Mouse (Mus musculus) liver, embryonic 14.5 days (tissue): ENCODE data around the gene Prmt8. TPM values are rescaled to one million over a fixed set of nuclear protein-coding genes. Genes with fewer than 3 reads are reported as not detected.

Experiments used
- ATAC-seq: fragments of 200-750 bp; cut with Nextera tagmentation; 2 replicates; pipeline ENCODE4 v1.8.0; 2017; ENCODE audit warnings: moderate number of reproducible peaks, mild to moderate bottlenecking, moderate library complexity; ENCODE audit not compliant: insufficient read depth
- DNase-seq, 3 experiments: peaks; one replicate each; pipeline ENCODE4 v3.0.0-alpha.2; 2012 to 2013; ENCODE audit warnings: low read depth in 3 of 3, low spot score in 3 of 3
- H3K27ac ChIP-seq: fragments of 300-500 bp; sonication (generic); 2 replicates; pipeline ENCODE4 v1.5.1; 2014; ENCODE audit warnings: moderate library complexity, mild to moderate bottlenecking, control low read depth, inconsistent platforms
- H3K27me3 ChIP-seq: fragments of 300-500 bp; sonication (generic); 2 replicates; pipeline ENCODE4 v1.6.1; 2014; ENCODE audit warnings: mild to moderate bottlenecking, low read length, moderate library complexity; ENCODE audit not compliant: control insufficient read depth, insufficient read depth
- H3K36me3 ChIP-seq: fragments of 300-500 bp; sonication (generic); replicated peaks from 2 replicates; pipeline ENCODE4 v1.6.1; 2014; ENCODE audit warnings: low read depth; ENCODE audit not compliant: control insufficient read depth, insufficient read depth
- H3K4me1 ChIP-seq, 2 experiments: fragments of 200-500 bp in 1 of 2; fragments of 300-500 bp in 1 of 2; sonication (generic) in 1 of 2; replicated peaks; 2 replicates each; pipeline ENCODE4 v1.6.1; 2012 to 2014; ENCODE audit warnings: antibody characterized with exemption in 1 of 2, inconsistent platforms in 1 of 2, low read length in 1 of 2; ENCODE audit not compliant: control insufficient read depth in 2 of 2, insufficient read depth in 2 of 2
- H3K4me2 ChIP-seq: fragments of 300-500 bp; sonication (generic); 2 replicates; pipeline ENCODE4 v1.6.1; 2014; ENCODE audit warnings: low read depth, mild to moderate bottlenecking, control low read depth, moderate library complexity
- H3K4me3 ChIP-seq, 2 experiments: fragments of 200-500 bp in 1 of 2; fragments of 300-500 bp in 1 of 2; sonication (generic) in 1 of 2; 2 replicates each; pipeline ENCODE4 v1.5.1; 2012 to 2014; ENCODE audit warnings: low read depth in 2 of 2, low read length in 2 of 2, mild to moderate bottlenecking in 2 of 2, control low read depth in 1 of 2, inconsistent platforms in 1 of 2, moderate library complexity in 1 of 2; ENCODE audit not compliant: insufficient read depth in 1 of 2
- H3K9ac ChIP-seq: fragments of 300-500 bp; sonication (generic); replicated peaks from 2 replicates; pipeline ENCODE4 v1.6.1; 2014; ENCODE audit warnings: mild to moderate bottlenecking, control low read depth, moderate library complexity
- H3K9me3 ChIP-seq: fragments of 300-500 bp; sonication (generic); 2 replicates; pipeline ENCODE4 v1.6.1; 2016; ENCODE audit warnings: low read length, mixed read lengths; ENCODE audit not compliant: control insufficient read depth
- CTCF ChIP-seq: IDR thresholded peaks from 2 replicates; pipeline ENCODE4 v1.5.1; 2016; ENCODE audit warnings: antibody characterized with exemption, low read depth, control low read depth
- EP300 ChIP-seq: IDR thresholded peaks from 2 replicates; pipeline ENCODE4 v1.6.1; 2016; ENCODE audit warnings: antibody characterized with exemption, low read depth
- whole genome bisulfite sequencing: fragments of 180-500 bp; shearing (Covaris S2); extraction: QIAGEN DNeasy Blood & Tissue Kit; methylation state at CpG from one replicate; pipeline ENCODE4 v1.1.7; 2014; ENCODE audit not compliant: insufficient replicate concordance; 5-methylcytosine and 5-hydroxymethylcytosine counted together
- polyA plus RNA-seq, 2 experiments: library from polyadenylated mRNA; depleted of rRNA in 1 of 2; stranded (reverse) in 1 of 2; unstranded in 1 of 2; fragments of >200 nt; fragmentation: Nextera tagmentation in 1 of 2; extraction: Ambion mirVana in 1 of 2; gene quantifications; 2 replicates each; pipeline versions ENCODE4 v1.2.1 to v1.2.3; 2012 to 2014

Prmt8 gene
- polyA plus RNA-seq, 2 experiments: 0.05 TPM; not detected in 1

- Histone ChIP-seq H3K4me3 (no peak overlapping the region), H3K36me3 (no peaks in the 10 kb centered on the region), H3K27ac (no peak overlapping the region), H3K4me1 (0 out of 4 replicates have a peak, but pooled peaks cover 0 to 1% of the 10 kb centered on the region in 2 experiments), H3K9me3 (no peaks in the 10 kb centered on the region), H3K9ac (no peak overlapping the region), H3K27me3 (no peaks in the 10 kb centered on the region), H3K4me2 (no peak overlapping the region)
- WGBS: 31% methylated on average over 7 of the region's 7 CpGs
- TF ChIP-seq CTCF: no peak
- no peak for TF ChIP-seq EP300
- DNase-seq (no peak), ATAC-seq (no peak)
Observed at GRCm38 (mm10) chr6:127692298-127692697, 77.0 kb downstream of the Prmt8 start.

- H3K4me1 ChIP-seq: 0 out of 4 replicates have a peak, but pooled peaks cover 0 to 1% of the 10 kb centered on the region in 2 experiments
- H3K27ac ChIP-seq: no peak overlapping the region
- no peaks in the 10 kb centered on the region for H3K27me3 ChIP-seq
- H3K4me3 ChIP-seq: no peak overlapping the region
- 73% methylated on average over 6 of the region's 6 CpGs for WGBS
- no peak overlapping the region for H3K9ac ChIP-seq
- DNase-seq (no peak), ATAC-seq (no peak)
- no peak overlapping the region for H3K4me2 ChIP-seq
- no peaks in the 10 kb centered on the region for H3K36me3 ChIP-seq
- no peak for TF ChIP-seq CTCF
- TF ChIP-seq EP300: no peak
- H3K9me3 ChIP-seq: no peaks in the 10 kb centered on the region
Observed at GRCm38 (mm10) chr6:127687181-127687860, 82.0 kb downstream of the Prmt8 start.

GRCm38 (mm10) chr6:127684981-127685380 is 84.3 kb downstream of the Prmt8 start:
- WGBS: 57% methylated on average over 4 of the region's 4 CpGs
- DNase-seq (no peak), ATAC-seq (no peak)
- H3K9me3 ChIP-seq: no peaks in the 10 kb centered on the region
- H3K27me3 ChIP-seq: no peaks in the 10 kb centered on the region
- H3K36me3 ChIP-seq: no peaks in the 10 kb centered on the region
- H3K4me2 ChIP-seq: no peak overlapping the region
- no peaks in the 10 kb centered on the region for H3K4me1 ChIP-seq
- no peak overlapping the region for H3K27ac ChIP-seq
- no peak for TF ChIP-seq EP300
- no peak for TF ChIP-seq CTCF
- no peak overlapping the region for H3K4me3 ChIP-seq
- H3K9ac ChIP-seq: no peak overlapping the region

GRCm38 (mm10) chr6:127683561-127683960 is 85.7 kb downstream of the Prmt8 start:
- DNase-seq (no peak), ATAC-seq (no peak)
- no peaks in the 10 kb centered on the region for H3K4me1 ChIP-seq
- H3K36me3 ChIP-seq: no peaks in the 10 kb centered on the region
- no peak overlapping the region for H3K4me2 ChIP-seq
- no peak overlapping the region for H3K9ac ChIP-seq
- no peaks in the 10 kb centered on the region for H3K9me3 ChIP-seq
- no peak overlapping the region for H3K4me3 ChIP-seq
- WGBS: 40% methylated on average over 8 of the region's 8 CpGs
- no peak for TF ChIP-seq CTCF
- no peak for TF ChIP-seq EP300
- no peaks in the 10 kb centered on the region for H3K27me3 ChIP-seq
- no peak overlapping the region for H3K27ac ChIP-seq

GRCm38 (mm10) chr6:127680784-127681183 is 88.5 kb downstream of the Prmt8 start:
- H3K36me3 ChIP-seq: no peaks in the 10 kb centered on the region
- H3K27ac ChIP-seq: no peak overlapping the region
- no peak for TF ChIP-seq CTCF
- no peak for TF ChIP-seq EP300
- no peaks in the 10 kb centered on the region for H3K27me3 ChIP-seq
- H3K9me3 ChIP-seq: no peaks in the 10 kb centered on the region
- no peaks in the 10 kb centered on the region for H3K4me1 ChIP-seq
- no peak for ATAC-seq
- no peak for DNase-seq
- no peak overlapping the region for H3K9ac ChIP-seq
- H3K4me2 ChIP-seq: no peak overlapping the region
- 67% methylated on average over 7 of the region's 7 CpGs for WGBS
- H3K4me3 ChIP-seq: no peak overlapping the region
